Mouse (Mus musculus) gastrocnemius, postnatal 25 days (tissue): ENCODE results near the gene Col9a2. TPM values are rescaled to one million over a fixed set of nuclear protein-coding genes. Genes with fewer than 3 reads are reported as not detected.
"Not testable (repeated sequence)": the region's sequence is repeated elsewhere in the genome, so short reads cannot be mapped to it uniquely, and the experiment has no call there.

Source experiments
- DNase-seq: peaks from one replicate; pipeline ENCODE4 v3.0.0; 2022
- total RNA-seq, 2 experiments: library from RNA; stranded (reverse); gene quantifications; 1 replicate in 1 of 2; 2 replicates in 1 of 2; pipeline ENCODE4 v1.2.3; 2021

Col9a2 gene
- total RNA-seq, 2 experiments from 2014 or later: 0.40 to 0.41 TPM

- no peak for DNase-seq
Measured at GRCm38 (mm10) chr4:121021911-121022310, 17.3 kb upstream of the Col9a2 start.

GRCm38 (mm10) chr4:121023464-121023863, 15.7 kb upstream of the Col9a2 start:
- no peak for DNase-seq

- no peak for DNase-seq
Measured at GRCm38 (mm10) chr4:121023941-121024340, 15.2 kb upstream of the Col9a2 start.

GRCm38 (mm10) chr4:121025681-121026080, 13.5 kb upstream of the Col9a2 start:
- DNase-seq: no peak

- no peak for DNase-seq
Measured at GRCm38 (mm10) chr4:121028146-121028545, 11.0 kb upstream of the Col9a2 start.

GRCm38 (mm10) chr4:121028659-121029392, 10.4 kb upstream of the Col9a2 start:
- DNase-seq: peak; percentile 16

GRCm38 (mm10) chr4:121029632-121030031, 9.6 kb upstream of the Col9a2 start:
- DNase-seq: no peak

GRCm38 (mm10) chr4:121031440-121031839, 7.7 kb upstream of the Col9a2 start:
- DNase-seq: no peak

- no peak for DNase-seq
Measured at GRCm38 (mm10) chr4:121033006-121033405, 6.2 kb upstream of the Col9a2 start.

- DNase-seq: no peak
Measured at GRCm38 (mm10) chr4:121040323-121040722, 1.1 kb downstream of the Col9a2 start.

GRCm38 (mm10) chr4:121040897-121041671, 1.9 kb downstream of the Col9a2 start:
- DNase-seq: no peak

- no peak for DNase-seq
Measured at GRCm38 (mm10) chr4:121042472-121042871, 3.3 kb downstream of the Col9a2 start.

- DNase-seq: no peak
Measured at GRCm38 (mm10) chr4:121042946-121043345, 3.8 kb downstream of the Col9a2 start.

- DNase-seq: no peak
Measured at GRCm38 (mm10) chr4:121051863-121052262, 12.7 kb downstream of the Col9a2 start.

GRCm38 (mm10) chr4:121052454-121053323, 13.5 kb downstream of the Col9a2 start:
- DNase-seq: no peak

- no peak for DNase-seq
Measured at GRCm38 (mm10) chr4:121056342-121056741, 17.2 kb downstream of the Col9a2 start.

- DNase-seq: no peak
Measured at GRCm38 (mm10) chr4:121057032-121057431, 17.8 kb downstream of the Col9a2 start.

- DNase-seq: not testable (repeated sequence)
Measured at GRCm38 (mm10) chr4:121059218-121059617, 20.0 kb downstream of the Col9a2 start.

GRCm38 (mm10) chr4:121065336-121065735, 26.2 kb downstream of the Col9a2 start:
- DNase-seq: no peak

- DNase-seq: no peak
Measured at GRCm38 (mm10) chr4:121074250-121074649, 35.1 kb downstream of the Col9a2 start.

- no peak for DNase-seq
Measured at GRCm38 (mm10) chr4:121077915-121078646, 38.9 kb downstream of the Col9a2 start.

- DNase-seq: no peak
Measured at GRCm38 (mm10) chr4:121080395-121080794, 41.2 kb downstream of the Col9a2 start.
